Mouse (Mus musculus): ENCODE results near the gene Tec. TPM values are rescaled to one million over a fixed set of nuclear protein-coding genes. Genes with fewer than 3 reads are reported as not detected.

The Tec gene
- polyA plus RNA-seq, 1 experiment from 2014 or later = 5.2 TPM

GRCm38 (mm10) chr5:72904903-72905790, 36.9 kb upstream of the Tec start:
- Histone ChIP-seq H3K9ac (replicated peaks) (no peak overlapping the region), H3K4me3 (no peak overlapping the region), H3K9me3 (no peaks in the 10 kb centered on the region), H3K27me3 (no peaks in the 10 kb centered on the region), H3K4me1 (peaks cover 4% of the 10 kb centered on the region; the same call in 1 of the 2 replicates), H3K36me3 (no peaks in the 10 kb centered on the region), H3K4me2 (replicated peaks) (no peak overlapping the region), H3K27ac (replicated peaks) (no peak overlapping the region)
- 78% methylated on average over 18 of the region's 18 CpGs for WGBS
- ATAC-seq (ENCODE audit: low FRiP score, low read depth) = no peak

- ATAC-seq (ENCODE audit: low FRiP score, low read depth) = no peak
- Histone ChIP-seq H3K4me3 (no peak overlapping the region), H3K36me3 (no peaks in the 10 kb centered on the region), H3K4me1 (peaks cover 4% of the 10 kb centered on the region; the same call in 1 of the 2 replicates), H3K9ac (replicated peaks) (no peak overlapping the region), H3K9me3 (no peaks in the 10 kb centered on the region), H3K27ac (replicated peaks) (no peak overlapping the region), H3K4me2 (replicated peaks) (no peak overlapping the region), H3K27me3 (no peaks in the 10 kb centered on the region)
- WGBS = 92% methylated on average over 3 of the region's 3 CpGs
These were observed 34.7 kb upstream of the Tec start for GRCm38 (mm10) chr5:72902876-72903516.

GRCm38 (mm10) chr5:72902312-72902711, 34.0 kb upstream of the Tec start:
- Histone ChIP-seq H3K4me2 (replicated peaks) (no peak overlapping the region), H3K27ac (replicated peaks) (no peak overlapping the region)
- WGBS = 51% methylated on average over 3 of the region's 3 CpGs

GRCm38 (mm10) chr5:72901866-72902265, 33.6 kb upstream of the Tec start:
- WGBS = 84% methylated on average over 4 of the region's 4 CpGs
- Histone ChIP-seq H3K36me3 (no peaks in the 10 kb centered on the region), H3K4me2 (replicated peaks) (no peak overlapping the region), H3K4me3 (no peak overlapping the region), H3K27ac (replicated peaks) (no peak overlapping the region), H3K9me3 (no peaks in the 10 kb centered on the region), H3K4me1 (peaks cover 4% of the 10 kb centered on the region; the same call in 1 of the 2 replicates), H3K27me3 (no peaks in the 10 kb centered on the region), H3K9ac (replicated peaks) (no peak overlapping the region)
- ATAC-seq (ENCODE audit: low FRiP score, low read depth) = no peak

More at GRCm38 (mm10) chr5:72902312-72902711, 34.0 kb upstream of the Tec start:
- Histone ChIP-seq H3K27me3 (no peaks in the 10 kb centered on the region), H3K4me1 (peaks cover 4% of the 10 kb centered on the region; the same call in 1 of the 2 replicates), H3K36me3 (no peaks in the 10 kb centered on the region), H3K4me3 (no peak overlapping the region), H3K9ac (replicated peaks) (no peak overlapping the region), H3K9me3 (no peaks in the 10 kb centered on the region)
- ATAC-seq (ENCODE audit: low FRiP score, low read depth) = no peak

GRCm38 (mm10) chr5:72899255-72899654, 31.0 kb upstream of the Tec start:
- H3K4me1 ChIP-seq = peaks cover 4% of the 10 kb centered on the region; the same call in 1 of the 2 replicates
- no peak overlapping the region for H3K27ac ChIP-seq (replicated peaks)
- H3K4me3 ChIP-seq = no peak overlapping the region
- ATAC-seq (ENCODE audit: low FRiP score, low read depth) = no peak
- no peak overlapping the region for H3K9ac ChIP-seq (replicated peaks)
- H3K27me3 ChIP-seq = no peaks in the 10 kb centered on the region
- 91% methylated on average over 8 of the region's 8 CpGs for WGBS
- no peak overlapping the region for H3K4me2 ChIP-seq (replicated peaks)
- H3K9me3 ChIP-seq = no peaks in the 10 kb centered on the region
- no peaks in the 10 kb centered on the region for H3K36me3 ChIP-seq

GRCm38 (mm10) chr5:72897998-72898397, 29.7 kb upstream of the Tec start:
- Histone ChIP-seq H3K9me3 (no peaks in the 10 kb centered on the region), H3K4me2 (replicated peaks) (no peak overlapping the region), H3K27ac (replicated peaks) (no peak overlapping the region), H3K4me1 (peaks cover 4% of the 10 kb centered on the region; the same call in 1 of the 2 replicates), H3K36me3 (no peaks in the 10 kb centered on the region), H3K9ac (replicated peaks) (no peak overlapping the region), H3K27me3 (no peaks in the 10 kb centered on the region), H3K4me3 (no peak overlapping the region)
- 58% methylated on average over 6 of the region's 6 CpGs for WGBS
- ATAC-seq (ENCODE audit: low FRiP score, low read depth) = no peak

GRCm38 (mm10) chr5:72896478-72897279, 28.4 kb upstream of the Tec start:
- Histone ChIP-seq H3K27ac (replicated peaks) (no peak overlapping the region), H3K9me3 (no peaks in the 10 kb centered on the region), H3K4me3 (no peak overlapping the region), H3K4me1 (no peaks in the 10 kb centered on the region), H3K9ac (replicated peaks) (no peak overlapping the region), H3K27me3 (no peaks in the 10 kb centered on the region), H3K36me3 (no peaks in the 10 kb centered on the region), H3K4me2 (replicated peaks) (no peak overlapping the region)
- ATAC-seq (ENCODE audit: low FRiP score, low read depth) = no peak
- 73% methylated on average over 18 of the region's 18 CpGs for WGBS

GRCm38 (mm10) chr5:72895261-72895660, 27.0 kb upstream of the Tec start:
- no peak overlapping the region for H3K9ac ChIP-seq (replicated peaks)
- no peaks in the 10 kb centered on the region for H3K27me3 ChIP-seq
- H3K9me3 ChIP-seq = no peaks in the 10 kb centered on the region
- H3K4me1 ChIP-seq = no peaks in the 10 kb centered on the region
- H3K36me3 ChIP-seq = no peaks in the 10 kb centered on the region
- 94% methylated on average over 11 of the region's 11 CpGs for WGBS
- H3K27ac ChIP-seq (replicated peaks) = no peak overlapping the region
- no peak for ATAC-seq (ENCODE audit: low FRiP score, low read depth)
- no peak overlapping the region for H3K4me3 ChIP-seq
- no peak overlapping the region for H3K4me2 ChIP-seq (replicated peaks)

GRCm38 (mm10) chr5:72893987-72894386, 25.7 kb upstream of the Tec start:
- H3K4me1 ChIP-seq = no peaks in the 10 kb centered on the region
- no peaks in the 10 kb centered on the region for H3K36me3 ChIP-seq
- WGBS = 65% methylated on average over 5 of the region's 5 CpGs
- H3K9me3 ChIP-seq = no peaks in the 10 kb centered on the region
- no peak overlapping the region for H3K4me2 ChIP-seq (replicated peaks)
- no peak for ATAC-seq (ENCODE audit: low FRiP score, low read depth)
- H3K4me3 ChIP-seq = no peak overlapping the region
- no peaks in the 10 kb centered on the region for H3K27me3 ChIP-seq
- no peak overlapping the region for H3K9ac ChIP-seq (replicated peaks)
- no peak overlapping the region for H3K27ac ChIP-seq (replicated peaks)

- H3K4me2 ChIP-seq (replicated peaks) = no peak overlapping the region
- H3K27me3 ChIP-seq = no peaks in the 10 kb centered on the region
- H3K27ac ChIP-seq (replicated peaks) = no peak overlapping the region
- H3K9ac ChIP-seq (replicated peaks) = no peak overlapping the region
- H3K4me3 ChIP-seq = no peak overlapping the region
- 8% methylated on average over 12 of the region's 12 CpGs for WGBS
- peak; percentile 62; the same call in 1 of the 2 replicates for ATAC-seq (ENCODE audit: low FRiP score, low read depth)
- no peaks in the 10 kb centered on the region for H3K9me3 ChIP-seq
- no peaks in the 10 kb centered on the region for H3K36me3 ChIP-seq
- no peaks in the 10 kb centered on the region for H3K4me1 ChIP-seq
These were observed 23.3 kb upstream of the Tec start for GRCm38 (mm10) chr5:72891534-72891933.

- Histone ChIP-seq H3K27ac (replicated peaks) (no peak overlapping the region), H3K4me2 (replicated peaks) (no peak overlapping the region), H3K9me3 (no peaks in the 10 kb centered on the region), H3K4me3 (no peak overlapping the region), H3K27me3 (no peaks in the 10 kb centered on the region), H3K4me1 (no peaks in the 10 kb centered on the region), H3K36me3 (no peaks in the 10 kb centered on the region), H3K9ac (replicated peaks) (no peak overlapping the region)
- 94% methylated on average over 7 of the region's 7 CpGs for WGBS
- ATAC-seq (ENCODE audit: low FRiP score, low read depth) = no peak
These were observed 20.0 kb upstream of the Tec start for GRCm38 (mm10) chr5:72888260-72888659.
